Mouse (Mus musculus) forebrain, embryonic 14.5 days (tissue): ENCODE data around the gene Nek3. TPM values are rescaled to one million over a fixed set of nuclear protein-coding genes. Genes with fewer than 3 reads are reported as not detected.
A peak's percentile ranks its signal among the peaks of the same experiment; 100 is the strongest.

Experiments used
- ATAC-seq: fragments of 200-750 bp; cut with Nextera tagmentation; 2 replicates; pipeline ENCODE4 v1.8.0; 2017; ENCODE audit warnings: mild to moderate bottlenecking, moderate library complexity
- DNase-seq: peaks from one replicate; pipeline ENCODE4 v3.0.0-alpha.2; 2015; ENCODE audit warnings: low spot score
- H3K27ac ChIP-seq: fragments of 300-500 bp; sonication (generic); 2 replicates; pipeline ENCODE4 v1.5.1; 2014; ENCODE audit warnings: low read depth, mild to moderate bottlenecking, control low read depth, low read length, moderate library complexity
- H3K27me3 ChIP-seq: fragments of 300-500 bp; sonication (generic); replicated peaks from 2 replicates; pipeline ENCODE4 v1.6.1; 2014; ENCODE audit warnings: low read length, control low read depth, mixed read lengths; ENCODE audit not compliant: control insufficient read depth, insufficient read depth
- H3K36me3 ChIP-seq: fragments of 300-500 bp; sonication (generic); 2 replicates; pipeline ENCODE4 v1.6.1; 2014; ENCODE audit warnings: low read length, control low read depth; ENCODE audit not compliant: control insufficient read depth, insufficient read depth
- H3K4me1 ChIP-seq: fragments of 300-500 bp; sonication (generic); 2 replicates; pipeline ENCODE4 v1.6.1; 2014; ENCODE audit warnings: antibody characterized with exemption, low read length, control low read depth; ENCODE audit not compliant: control insufficient read depth, insufficient read depth
- H3K4me2 ChIP-seq: fragments of 300-500 bp; sonication (generic); 2 replicates; pipeline ENCODE4 v1.6.1; 2014; ENCODE audit warnings: mild to moderate bottlenecking, control low read depth, low read length
- H3K4me3 ChIP-seq: fragments of 300-500 bp; sonication (generic); 2 replicates; pipeline ENCODE4 v1.5.1; 2014; ENCODE audit warnings: low read depth, low read length, control low read depth
- H3K9ac ChIP-seq: fragments of 300-500 bp; sonication (generic); 2 replicates; pipeline ENCODE4 v1.6.1; 2014; ENCODE audit warnings: mild to moderate bottlenecking, low read length, control low read depth, moderate library complexity
- H3K9me3 ChIP-seq: fragments of 300-500 bp; sonication (generic); replicated peaks from 2 replicates; pipeline ENCODE4 v1.6.1; 2016; ENCODE audit warnings: low read length, control low read depth, mixed read lengths; ENCODE audit not compliant: control insufficient read depth
- WGBS: fragments of 180-500 bp; shearing (Covaris S2); extraction: QIAGEN DNeasy Blood & Tissue Kit; methylation state at CpG from one replicate; pipeline ENCODE4 v1.1.7; 2014; 5-methylcytosine and 5-hydroxymethylcytosine counted together
- polyA plus RNA-seq: library from polyadenylated mRNA; unstranded; fragments of >200 nt; fragmentation: Nextera tagmentation; extraction: Ambion mirVana; gene quantifications from 2 replicates; pipeline ENCODE4 v1.2.1, GENCODE M21; 2014

The Nek3 gene
- 7.5 and 7.9 TPM in 2 replicates for polyA plus RNA-seq

GRCm38 (mm10) chr8:22166080-22166603 lies at the start of gene Nek3:
TSS of gene Nek3 (minus strand) at chr8:22166435.
- no peaks in the 10 kb centered on the region for H3K4me1 ChIP-seq
- H3K9ac ChIP-seq, result peak within 1 kb of the TSS; percentile 62
- no peaks in the 10 kb centered on the region for H3K9me3 ChIP-seq
- H3K4me3 ChIP-seq, result peak within 1 kb of the TSS; percentile 44
- peak; percentile 95 for DNase-seq
- peak within 1 kb of the TSS; percentile 47 for H3K4me2 ChIP-seq
- peak; percentile 99 for ATAC-seq
- no peaks in the 10 kb centered on the region for H3K27me3 ChIP-seq
- H3K36me3 ChIP-seq, result peaks cover 26% of the 10 kb centered on the region
- peak within 1 kb of the TSS; percentile 72 for H3K27ac ChIP-seq
- under 1% methylated on average over 34 of the region's 43 CpGs for WGBS

DNA sequence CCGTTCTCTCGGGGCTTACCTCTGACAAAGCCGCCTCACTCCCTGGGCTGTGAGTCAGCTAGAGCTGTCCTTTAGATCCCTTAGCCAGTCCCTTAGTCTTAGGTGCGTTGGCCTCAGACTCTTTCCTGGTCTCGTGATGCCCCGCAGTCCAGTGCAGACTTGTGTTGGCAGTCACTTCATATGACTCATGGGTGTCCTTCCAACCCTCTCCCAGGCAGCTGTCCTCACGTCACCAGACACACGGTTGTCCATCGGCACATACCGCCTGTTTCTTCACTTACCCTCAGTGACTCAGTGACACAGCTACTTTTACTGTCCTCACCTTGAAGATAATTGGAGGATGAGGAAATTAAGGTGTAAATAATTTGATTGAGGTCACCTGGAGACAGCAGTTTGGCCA lies 48.6 kb upstream of the Nek3 start:
- ATAC-seq (no peak), DNase-seq (no peak)
- no peaks in the 10 kb centered on the region for H3K4me1 ChIP-seq
- no peak overlapping the region for H3K4me2 ChIP-seq
- H3K9me3 ChIP-seq, result no peaks in the 10 kb centered on the region
- WGBS, result 96% methylated on average over 10 of the region's 10 CpGs
- peaks cover 72% of the 10 kb centered on the region for H3K36me3 ChIP-seq
- H3K4me3 ChIP-seq, result no peak overlapping the region
- no peaks in the 10 kb centered on the region for H3K27me3 ChIP-seq
- H3K27ac ChIP-seq, result no peak overlapping the region
- H3K9ac ChIP-seq, result no peak overlapping the region

DNA sequence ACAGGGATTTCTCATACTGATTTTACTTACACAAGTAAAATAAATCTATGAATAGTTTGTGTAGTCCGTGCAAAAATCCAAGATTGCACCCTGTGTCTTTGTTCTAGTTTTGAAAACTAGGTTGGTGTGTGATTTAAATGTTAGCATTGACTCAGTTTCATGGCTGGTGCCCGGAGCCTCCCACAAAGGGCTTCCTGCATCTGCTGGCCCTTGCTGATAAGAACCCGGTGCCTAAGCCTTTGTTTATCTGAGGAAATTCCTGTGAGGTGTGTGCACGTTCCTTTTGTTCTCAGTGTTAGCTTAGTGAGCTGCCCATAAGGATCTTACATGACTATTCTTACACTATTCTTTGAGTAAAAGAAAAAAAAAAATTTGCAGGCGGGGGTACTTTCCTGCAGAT lies 42.8 kb upstream of the Nek3 start:
- 60% methylated on average over 5 of the region's 5 CpGs for WGBS
- DNase-seq (no peak), ATAC-seq (no peak)
- H3K4me2 ChIP-seq, result no peak overlapping the region
- H3K9ac ChIP-seq, result no peak overlapping the region
- no peaks in the 10 kb centered on the region for H3K27me3 ChIP-seq
- H3K9me3 ChIP-seq, result no peaks in the 10 kb centered on the region
- no peak overlapping the region for H3K27ac ChIP-seq
- H3K4me1 ChIP-seq, result no peaks in the 10 kb centered on the region
- H3K36me3 ChIP-seq, result peaks cover 54% of the 10 kb centered on the region
- no peak overlapping the region for H3K4me3 ChIP-seq

DNA sequence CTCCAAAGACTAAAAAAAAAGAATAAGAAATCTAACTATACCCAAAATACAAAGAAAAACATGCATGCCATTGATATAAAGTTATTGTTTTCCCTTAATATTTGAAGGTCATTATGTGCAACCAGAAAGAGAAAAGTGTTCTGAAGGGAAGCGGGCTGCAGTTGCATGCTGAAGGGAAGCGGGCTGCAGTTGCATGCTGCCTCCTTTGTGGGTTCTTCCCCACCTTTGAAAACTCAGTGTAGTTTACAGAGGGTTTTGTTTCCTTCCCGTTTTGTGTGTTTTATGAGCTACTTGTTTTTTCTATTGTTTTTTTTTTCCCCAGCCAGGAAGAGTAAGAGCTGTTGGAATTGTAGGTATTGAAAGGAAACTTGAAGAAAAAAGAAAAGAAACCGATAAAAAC lies 41.3 kb upstream of the Nek3 start:
- H3K4me3 ChIP-seq, result no peak overlapping the region
- no peak for ATAC-seq
- DNase-seq, result no peak
- no peaks in the 10 kb centered on the region for H3K9me3 ChIP-seq
- H3K9ac ChIP-seq, result no peak overlapping the region
- peaks cover 51% of the 10 kb centered on the region for H3K36me3 ChIP-seq
- WGBS, result 84% methylated on average over 4 of the region's 4 CpGs
- H3K27ac ChIP-seq, result no peak overlapping the region
- no peak overlapping the region for H3K4me2 ChIP-seq
- no peaks in the 10 kb centered on the region for H3K27me3 ChIP-seq
- H3K4me1 ChIP-seq, result no peaks in the 10 kb centered on the region

GRCm38 (mm10) chr8:22199481-22199880 lies 33.2 kb upstream of the Nek3 start:
- 97% methylated on average over 8 of the region's 8 CpGs for WGBS
- H3K36me3 ChIP-seq, result peaks cover 27% of the 10 kb centered on the region
- H3K9ac ChIP-seq, result no peak overlapping the region
- no peaks in the 10 kb centered on the region for H3K9me3 ChIP-seq
- H3K4me1 ChIP-seq, result no peaks in the 10 kb centered on the region
- no peaks in the 10 kb centered on the region for H3K27me3 ChIP-seq
- H3K4me3 ChIP-seq, result no peak overlapping the region
- DNase-seq (no peak), ATAC-seq (no peak)
- no peak overlapping the region for H3K27ac ChIP-seq
- H3K4me2 ChIP-seq, result no peak overlapping the region

- H3K27me3 ChIP-seq, result no peaks in the 10 kb centered on the region
- H3K9me3 ChIP-seq, result no peaks in the 10 kb centered on the region
- no peak overlapping the region for H3K9ac ChIP-seq
- peaks cover 4% of the 10 kb centered on the region; the same call in 1 of the 2 replicates for H3K4me1 ChIP-seq
- H3K4me3 ChIP-seq, result no peak overlapping the region
- WGBS, result 90% methylated on average over 6 of the region's 6 CpGs
- H3K36me3 ChIP-seq, result peaks cover 25% of the 10 kb centered on the region
- DNase-seq (no peak), ATAC-seq (no peak)
- H3K4me2 ChIP-seq, result no peak overlapping the region
- no peak overlapping the region for H3K27ac ChIP-seq
Observed at GRCm38 (mm10) chr8:22197914-22198313, 31.7 kb upstream of the Nek3 start.

DNA sequence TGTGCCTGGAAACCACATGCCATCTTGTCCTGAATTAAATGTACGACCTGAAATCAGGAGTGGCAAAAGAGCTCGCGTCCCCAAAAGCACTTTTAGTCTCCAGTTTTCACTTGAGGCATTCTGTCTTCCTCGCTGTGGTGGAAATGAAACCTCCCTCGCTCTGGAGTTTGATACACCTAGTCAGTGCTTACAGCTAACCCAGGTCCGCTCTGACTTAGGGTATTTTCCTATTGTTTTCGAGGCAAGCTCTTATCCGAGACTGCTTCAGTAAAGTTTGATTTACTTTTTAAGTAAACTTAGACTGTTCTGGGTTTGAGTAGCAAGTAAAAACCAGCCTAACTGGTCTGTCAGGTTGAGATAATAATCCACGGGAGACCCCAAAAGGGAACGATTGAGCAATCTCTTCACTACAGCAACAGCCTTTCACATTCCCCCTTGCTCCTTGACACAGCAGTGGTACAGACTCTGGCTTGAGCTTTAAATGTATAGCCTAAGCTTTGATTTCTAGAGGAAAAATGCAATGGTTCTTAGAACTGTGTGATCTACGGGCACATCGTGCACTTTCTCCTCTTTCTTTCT lies 27.3 kb upstream of the Nek3 start:
- WGBS, result 14% methylated on average over 12 of the region's 12 CpGs
- Histone ChIP-seq H3K4me1 (peaks cover 4% of the 10 kb centered on the region; the same call in 1 of the 2 replicates), H3K27ac (peak overlapping the region; percentile 93), H3K9me3 (no peaks in the 10 kb centered on the region), H3K4me2 (peak overlapping the region; percentile 73), H3K9ac (peak overlapping the region; percentile 96), H3K4me3 (peak overlapping the region; percentile 82), H3K36me3 (no peaks in the 10 kb centered on the region), H3K27me3 (no peaks in the 10 kb centered on the region)
- DNase-seq (no peak), ATAC-seq (no peak)

DNA sequence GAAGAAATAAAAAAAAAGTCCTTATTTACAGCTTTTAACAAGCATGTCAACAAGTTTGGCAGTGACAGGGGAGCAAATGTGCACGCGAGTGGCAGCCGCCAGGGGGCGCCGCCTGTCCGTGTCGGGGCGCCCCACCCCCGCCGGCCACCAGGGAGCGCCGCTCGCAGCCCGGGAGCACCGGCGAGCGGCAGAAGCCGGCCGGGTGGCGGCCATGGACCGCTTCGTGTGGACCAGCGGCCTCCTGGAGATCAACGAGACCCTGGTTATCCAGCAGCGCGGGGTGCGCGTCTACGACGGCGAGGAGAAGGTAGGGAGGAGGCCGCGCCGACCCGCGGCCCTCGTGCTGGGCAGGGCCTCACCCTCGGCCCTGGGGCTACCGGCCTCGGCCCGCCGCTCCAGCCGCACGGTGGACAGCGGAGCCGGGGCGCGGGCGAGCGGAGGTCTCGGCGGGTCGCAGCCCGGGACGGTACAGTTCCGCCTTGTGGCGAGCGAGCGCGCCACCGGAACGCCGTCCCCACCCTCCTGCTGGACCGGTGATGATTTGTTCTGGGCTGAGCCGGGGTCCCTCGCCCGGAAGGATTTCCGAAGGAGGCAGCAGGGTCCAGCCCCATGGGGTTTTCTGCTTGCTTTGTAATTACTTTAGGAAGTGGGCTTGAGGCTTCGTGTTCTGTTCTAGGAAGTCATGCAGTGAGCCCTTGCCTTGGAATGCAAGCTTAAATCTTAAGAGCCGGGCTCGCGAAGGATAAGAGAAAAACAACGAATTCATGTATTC lies 26.6 kb upstream of the Nek3 start, which contains the start of gene Vps36:
Gene Vps36, plus strand, starts transcription at position 150 of the 772 bp plus-strand sequence.
- H3K9ac ChIP-seq, result peak within 1 kb of the TSS; percentile 96
- WGBS, result under 1% methylated on average over 73 of the region's 73 CpGs
- peaks cover 4% of the 10 kb centered on the region; the same call in 1 of the 2 replicates for H3K4me1 ChIP-seq
- H3K27me3 ChIP-seq, result no peaks in the 10 kb centered on the region
- ATAC-seq (peak; percentile 95), DNase-seq (peak; percentile 89)
- no peaks in the 10 kb centered on the region for H3K36me3 ChIP-seq
- peak within 1 kb of the TSS; percentile 73 for H3K4me2 ChIP-seq
- peak within 1 kb of the TSS; percentile 93 for H3K27ac ChIP-seq
- no peaks in the 10 kb centered on the region for H3K9me3 ChIP-seq
- H3K4me3 ChIP-seq, result peak within 1 kb of the TSS; percentile 82
